Mouse (Mus musculus): ENCODE results near the gene Sumo1. TPM values are rescaled to one million over a fixed set of nuclear protein-coding genes. Genes with fewer than 3 reads are reported as not detected.
A peak's percentile ranks its signal among the peaks of the same experiment; 100 is the strongest.

Gene Sumo1
- polyA plus RNA-seq, 1 experiment from 2014 or later, result 307 TPM

- WGBS, result 54% methylated on average over 11 of the region's 11 CpGs
- ATAC-seq, result no peak
- no peaks in the 10 kb centered on the region for H3K9me3 ChIP-seq (ENCODE audit: control insufficient read depth, low read length)
- peaks cover 9% of the 10 kb centered on the region; the same call in 1 of the 2 replicates for H3K4me1 ChIP-seq (ENCODE audit: control insufficient read depth, insufficient read depth, low read length)
- no peak overlapping the region for H3K9ac ChIP-seq (ENCODE audit: low read depth, low read length)
- no peaks in the 10 kb centered on the region for H3K27me3 ChIP-seq (replicated peaks; ENCODE audit: control insufficient read depth, insufficient read depth, low read length)
- H3K36me3 ChIP-seq (ENCODE audit: control insufficient read depth, insufficient read depth, low read length), result no peaks in the 10 kb centered on the region
- no peak overlapping the region for H3K4me2 ChIP-seq (ENCODE audit: low read depth, low read length)
- no peak overlapping the region for H3K27ac ChIP-seq (ENCODE audit: low read length)
- no peak overlapping the region for H3K4me3 ChIP-seq (ENCODE audit: low read length)
These were observed 119.6 kb downstream of the Sumo1 start for GRCm38 (mm10) chr1:59550996-59551395.

GRCm38 (mm10) chr1:59550227-59550626, 120.4 kb downstream of the Sumo1 start:
- H3K4me3 ChIP-seq (ENCODE audit: low read length), result no peak overlapping the region
- peaks cover 9% of the 10 kb centered on the region; the same call in 1 of the 2 replicates for H3K4me1 ChIP-seq (ENCODE audit: control insufficient read depth, insufficient read depth, low read length)
- no peaks in the 10 kb centered on the region for H3K9me3 ChIP-seq (ENCODE audit: control insufficient read depth, low read length)
- ATAC-seq, result peak; percentile 63
- H3K27ac ChIP-seq (ENCODE audit: low read length), result no peak overlapping the region; the same call in 1 of the 2 replicates
- H3K27me3 ChIP-seq (replicated peaks; ENCODE audit: control insufficient read depth, insufficient read depth, low read length), result no peaks in the 10 kb centered on the region
- 51% methylated on average over 6 of the region's 6 CpGs for WGBS
- H3K9ac ChIP-seq (ENCODE audit: low read depth, low read length), result no peak overlapping the region
- H3K36me3 ChIP-seq (ENCODE audit: control insufficient read depth, insufficient read depth, low read length), result no peaks in the 10 kb centered on the region
- H3K4me2 ChIP-seq (ENCODE audit: low read depth, low read length), result no peak overlapping the region

DNA sequence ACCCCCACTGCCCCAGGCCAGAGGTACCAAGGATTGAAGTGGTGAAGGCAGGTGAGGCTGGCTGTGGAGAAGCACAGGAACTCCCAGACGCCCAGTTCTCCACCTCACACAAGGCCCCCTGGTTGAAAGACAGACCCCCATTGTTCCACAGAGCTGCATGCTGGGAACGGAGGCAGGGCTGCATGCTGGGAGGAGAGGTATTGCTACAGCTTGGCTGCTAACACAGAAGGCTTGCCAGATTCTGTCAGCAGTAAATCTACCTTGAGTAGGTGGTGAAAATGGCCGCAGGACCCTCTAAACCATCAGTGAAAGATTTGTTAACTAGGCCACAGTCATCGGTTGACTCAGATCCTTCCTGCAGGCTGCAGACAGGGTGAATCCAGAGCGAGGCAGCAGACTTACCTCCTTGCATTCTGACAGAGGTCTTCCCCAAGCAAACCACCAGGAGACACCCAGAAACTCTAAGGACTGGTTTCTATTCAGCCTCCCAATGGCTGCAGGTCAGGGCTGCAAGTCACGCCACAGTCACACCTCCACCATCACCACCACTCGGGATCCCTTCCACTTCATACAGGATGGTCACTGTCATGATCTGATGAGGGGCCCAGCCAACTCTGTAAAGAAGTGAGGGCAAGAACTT, 121.5 kb downstream of the Sumo1 start:
- Histone ChIP-seq H3K4me3 (ENCODE audit: low read length) (no peak overlapping the region), H3K36me3 (ENCODE audit: control insufficient read depth, insufficient read depth, low read length) (no peaks in the 10 kb centered on the region), H3K4me2 (ENCODE audit: low read depth, low read length) (no peak overlapping the region), H3K9me3 (ENCODE audit: control insufficient read depth, low read length) (no peaks in the 10 kb centered on the region), H3K9ac (ENCODE audit: low read depth, low read length) (no peak overlapping the region), H3K27ac (ENCODE audit: low read length) (no peak overlapping the region), H3K27me3 (replicated peaks; ENCODE audit: control insufficient read depth, insufficient read depth, low read length) (no peaks in the 10 kb centered on the region), H3K4me1 (ENCODE audit: control insufficient read depth, insufficient read depth, low read length) (peaks cover 9% of the 10 kb centered on the region; the same call in 1 of the 2 replicates)
- 68% methylated on average over 7 of the region's 7 CpGs for WGBS
- ATAC-seq, result no peak

- 92% methylated on average over 5 of the region's 5 CpGs for WGBS
- H3K9me3 ChIP-seq (ENCODE audit: control insufficient read depth, low read length), result no peaks in the 10 kb centered on the region
- H3K4me2 ChIP-seq (ENCODE audit: low read depth, low read length), result no peak overlapping the region
- H3K27me3 ChIP-seq (replicated peaks; ENCODE audit: control insufficient read depth, insufficient read depth, low read length), result no peaks in the 10 kb centered on the region
- H3K27ac ChIP-seq (ENCODE audit: low read length), result no peak overlapping the region
- no peak overlapping the region for H3K4me3 ChIP-seq (ENCODE audit: low read length)
- H3K36me3 ChIP-seq (ENCODE audit: control insufficient read depth, insufficient read depth, low read length), result no peaks in the 10 kb centered on the region
- peaks cover 9% of the 10 kb centered on the region; the same call in 1 of the 2 replicates for H3K4me1 ChIP-seq (ENCODE audit: control insufficient read depth, insufficient read depth, low read length)
- no peak for ATAC-seq
- no peak overlapping the region for H3K9ac ChIP-seq (ENCODE audit: low read depth, low read length)
These were observed 122.1 kb downstream of the Sumo1 start for GRCm38 (mm10) chr1:59548486-59548885.

- no peak for ATAC-seq
- H3K36me3 ChIP-seq (ENCODE audit: control insufficient read depth, insufficient read depth, low read length), result no peaks in the 10 kb centered on the region
- no peak overlapping the region for H3K4me2 ChIP-seq (ENCODE audit: low read depth, low read length)
- H3K4me3 ChIP-seq (ENCODE audit: low read length), result no peak overlapping the region
- no peak overlapping the region for H3K9ac ChIP-seq (ENCODE audit: low read depth, low read length)
- 74% methylated on average over 8 of the region's 8 CpGs for WGBS
- H3K4me1 ChIP-seq (ENCODE audit: control insufficient read depth, insufficient read depth, low read length), result peaks cover 6% of the 10 kb centered on the region; the same call in 1 of the 2 replicates
- H3K9me3 ChIP-seq (ENCODE audit: control insufficient read depth, low read length), result no peaks in the 10 kb centered on the region
- no peaks in the 10 kb centered on the region for H3K27me3 ChIP-seq (replicated peaks; ENCODE audit: control insufficient read depth, insufficient read depth, low read length)
- H3K27ac ChIP-seq (ENCODE audit: low read length), result no peak overlapping the region
These were observed 126.7 kb downstream of the Sumo1 start for GRCm38 (mm10) chr1:59543911-59544310.

- H3K9me3 ChIP-seq (ENCODE audit: control insufficient read depth, low read length), result no peaks in the 10 kb centered on the region
- H3K27ac ChIP-seq (ENCODE audit: low read length), result no peak overlapping the region
- ATAC-seq, result no peak
- H3K36me3 ChIP-seq (ENCODE audit: control insufficient read depth, insufficient read depth, low read length), result no peaks in the 10 kb centered on the region
- H3K27me3 ChIP-seq (replicated peaks; ENCODE audit: control insufficient read depth, insufficient read depth, low read length), result no peaks in the 10 kb centered on the region
- H3K4me3 ChIP-seq (ENCODE audit: low read length), result no peak overlapping the region
- peaks cover 6% of the 10 kb centered on the region; the same call in 1 of the 2 replicates for H3K4me1 ChIP-seq (ENCODE audit: control insufficient read depth, insufficient read depth, low read length)
- H3K9ac ChIP-seq (ENCODE audit: low read depth, low read length), result no peak overlapping the region
- no peak overlapping the region for H3K4me2 ChIP-seq (ENCODE audit: low read depth, low read length)
- WGBS, result 52% methylated on average over 6 of the region's 6 CpGs
These were observed 128.4 kb downstream of the Sumo1 start for GRCm38 (mm10) chr1:59542231-59542630.

GRCm38 (mm10) chr1:59541271-59542020, 129.2 kb downstream of the Sumo1 start:
- no peaks in the 10 kb centered on the region for H3K9me3 ChIP-seq (ENCODE audit: control insufficient read depth, low read length)
- no peak overlapping the region for H3K4me2 ChIP-seq (ENCODE audit: low read depth, low read length)
- no peak overlapping the region for H3K9ac ChIP-seq (ENCODE audit: low read depth, low read length)
- 86% methylated on average over 16 of the region's 16 CpGs for WGBS
- peaks cover 6% of the 10 kb centered on the region; the same call in 1 of the 2 replicates for H3K4me1 ChIP-seq (ENCODE audit: control insufficient read depth, insufficient read depth, low read length)
- H3K4me3 ChIP-seq (ENCODE audit: low read length), result no peak overlapping the region
- no peak overlapping the region for H3K27ac ChIP-seq (ENCODE audit: low read length)
- no peaks in the 10 kb centered on the region for H3K27me3 ChIP-seq (replicated peaks; ENCODE audit: control insufficient read depth, insufficient read depth, low read length)
- no peaks in the 10 kb centered on the region for H3K36me3 ChIP-seq (ENCODE audit: control insufficient read depth, insufficient read depth, low read length)
- ATAC-seq, result no peak

- Histone ChIP-seq H3K4me2 (ENCODE audit: low read depth, low read length) (no peak overlapping the region), H3K9me3 (ENCODE audit: control insufficient read depth, low read length) (no peaks in the 10 kb centered on the region)
- ATAC-seq, result peak; percentile 83
These were observed 130.0 kb downstream of the Sumo1 start for GRCm38 (mm10) chr1:59540537-59541148.

DNA sequence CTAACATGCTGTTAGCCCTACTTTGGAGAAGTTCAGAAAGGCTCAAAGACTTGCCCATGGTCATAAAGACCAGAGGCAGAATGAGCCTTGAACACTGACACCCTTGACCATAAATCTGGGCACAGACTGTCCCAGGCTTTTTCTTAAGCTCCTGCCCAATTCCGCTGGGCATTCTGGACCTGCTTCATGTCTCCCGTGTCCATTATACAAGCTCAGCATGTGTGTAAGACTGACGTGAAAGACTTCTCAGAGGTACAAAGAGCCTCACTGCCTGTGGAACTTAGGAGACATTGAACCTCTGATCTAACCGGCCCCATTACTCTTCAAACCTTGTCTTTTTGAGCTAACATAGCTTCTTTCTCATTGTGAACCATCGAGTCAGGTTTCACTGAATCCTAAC, 132.3 kb downstream of the Sumo1 start:
- Histone ChIP-seq H3K27ac (ENCODE audit: low read length) (no peak overlapping the region), H3K9ac (ENCODE audit: low read depth, low read length) (no peak overlapping the region), H3K4me2 (ENCODE audit: low read depth, low read length) (no peak overlapping the region), H3K4me1 (ENCODE audit: control insufficient read depth, insufficient read depth, low read length) (peaks cover 6% of the 10 kb centered on the region; the same call in 1 of the 2 replicates), H3K9me3 (ENCODE audit: control insufficient read depth, low read length) (no peaks in the 10 kb centered on the region), H3K4me3 (ENCODE audit: low read length) (no peak overlapping the region), H3K36me3 (ENCODE audit: control insufficient read depth, insufficient read depth, low read length) (no peaks in the 10 kb centered on the region), H3K27me3 (replicated peaks; ENCODE audit: control insufficient read depth, insufficient read depth, low read length) (no peaks in the 10 kb centered on the region)
- ATAC-seq, result no peak
- WGBS, result 93% methylated on average over 5 of the region's 5 CpGs

More at GRCm38 (mm10) chr1:59540537-59541148, 130.0 kb downstream of the Sumo1 start:
- H3K27ac ChIP-seq (ENCODE audit: low read length), result no peak overlapping the region
- 45% methylated on average over 19 of the region's 19 CpGs for WGBS
- H3K27me3 ChIP-seq (replicated peaks; ENCODE audit: control insufficient read depth, insufficient read depth, low read length), result no peaks in the 10 kb centered on the region
- H3K9ac ChIP-seq (ENCODE audit: low read depth, low read length), result 0 out of 2 replicates have a peak overlapping the region, but pooled peaks have one; percentile 4
- no peaks in the 10 kb centered on the region for H3K36me3 ChIP-seq (ENCODE audit: control insufficient read depth, insufficient read depth, low read length)
- H3K4me1 ChIP-seq (ENCODE audit: control insufficient read depth, insufficient read depth, low read length), result peaks cover 6% of the 10 kb centered on the region; the same call in 1 of the 2 replicates
- H3K4me3 ChIP-seq (ENCODE audit: low read length), result no peak overlapping the region
